Comparison of ENCODE assay signal across 8 mouse cellular contexts in genomic region chr11:52765678-52766254, GRCm38 (mm10). TPM values are rescaled to one million over a fixed set of nuclear protein-coding genes. Genes with fewer than 3 reads are reported as not detected.
DNase-seq lines count a peak whose midpoint lies in the region; ATAC-seq and TF ChIP-seq lines count a peak whose summit lies in the region.

No protein-coding gene starts in this region.

- no peak for TF ChIP-seq EP300 in stomach, postnatal 0 days (optimal IDR thresholded peaks at IDR 0.05)

- 2% methylated on average over 21 of the region's 21 CpGs for WGBS in forebrain, embryonic 13.5 days
- WGBS in hindbrain, embryonic 13.5 days, result 3% methylated on average over 21 of the region's 21 CpGs
- 3% methylated on average over 21 of the region's 21 CpGs for WGBS in midbrain, embryonic 10.5 days
- WGBS in stomach, postnatal 0 days, result under 1% methylated on average over 21 of the region's 21 CpGs

- intact Hi-C loops in left cerebral cortex, adult 2 months (cut with DNase I), result loop anchor here (2.0 to 5.0 kb wide), 4 partner anchors 228 to 492 kb away; no protein-coding TSS in a partner anchor

- H3K27me3 ChIP-seq in forebrain, embryonic 13.5 days, result peaks cover 53% of the 10 kb centered on the region
- H3K27me3 ChIP-seq in hindbrain, embryonic 13.5 days, result peaks cover 59% of the 10 kb centered on the region
- peaks cover 61% of the 10 kb centered on the region for H3K27me3 ChIP-seq in midbrain, embryonic 10.5 days (ENCODE audit: low read depth, poor library complexity, severe bottlenecking)
- peaks cover 13% of the 10 kb centered on the region for H3K27me3 ChIP-seq in stomach, postnatal 0 days (ENCODE audit: control insufficient read depth, insufficient read depth, low read length)

- peak overlapping the region; percentile 65 for H3K4me3 ChIP-seq in forebrain, embryonic 13.5 days
- H3K4me3 ChIP-seq in hindbrain, embryonic 13.5 days, result peak overlapping the region; percentile 70
- peak overlapping the region; percentile 69 for H3K4me3 ChIP-seq in left cerebral cortex, adult 2 months
- peak overlapping the region; percentile 74 for H3K4me3 ChIP-seq in midbrain, embryonic 10.5 days
- H3K4me3 ChIP-seq in stomach, postnatal 0 days (ENCODE audit: low read depth, low read length), result peak overlapping the region; percentile 47

- peak overlapping the region; percentile 73; the same call in 1 of the 2 replicates for H3K9ac ChIP-seq in forebrain, embryonic 13.5 days
- peak overlapping the region; percentile 31; the same call in 1 of the 2 replicates for H3K9ac ChIP-seq in hindbrain, embryonic 13.5 days
- no peak overlapping the region for H3K9ac ChIP-seq in stomach, postnatal 0 days (ENCODE audit: low read length)

- no peaks in the 10 kb centered on the region for H3K9me3 ChIP-seq in forebrain, embryonic 13.5 days (replicated peaks)
- no peaks in the 10 kb centered on the region for H3K9me3 ChIP-seq in hindbrain, embryonic 13.5 days
- H3K9me3 ChIP-seq in midbrain, embryonic 10.5 days (replicated peaks), result no peaks in the 10 kb centered on the region
- H3K9me3 ChIP-seq in stomach, postnatal 0 days (ENCODE audit: control insufficient read depth, low read length), result no peaks in the 10 kb centered on the region

- peak; percentile 65 for TF ChIP-seq CTCF in left cerebral cortex, adult 2 months (IDR thresholded peaks at IDR 0.05)
- TF ChIP-seq CTCF in stomach, postnatal 0 days (IDR thresholded peaks at IDR 0.05; ENCODE audit: low read depth), result peak; percentile 69

- peaks cover 18% of the 10 kb centered on the region for H3K4me1 ChIP-seq in forebrain, embryonic 13.5 days
- peaks cover 23% of the 10 kb centered on the region for H3K4me1 ChIP-seq in hindbrain, embryonic 13.5 days (replicated peaks)
- H3K4me1 ChIP-seq in midbrain, embryonic 10.5 days, result peaks cover 20% of the 10 kb centered on the region
- H3K4me1 ChIP-seq in stomach, postnatal 0 days (replicated peaks; ENCODE audit: control insufficient read depth, insufficient read depth), result 0 out of 2 replicates have a peak, but pooled peaks cover 7% of the 10 kb centered on the region

- H3K36me3 ChIP-seq in forebrain, embryonic 13.5 days (ENCODE audit: poor library complexity, severe bottlenecking), result no peaks in the 10 kb centered on the region
- H3K36me3 ChIP-seq in hindbrain, embryonic 13.5 days, result no peaks in the 10 kb centered on the region
- H3K36me3 ChIP-seq in midbrain, embryonic 10.5 days, result no peaks in the 10 kb centered on the region
- no peaks in the 10 kb centered on the region for H3K36me3 ChIP-seq in stomach, postnatal 0 days (ENCODE audit: control insufficient read depth, insufficient read depth, low read length)

- 0 out of 2 replicates have a peak, but pooled peaks have one; percentile 57 for ATAC-seq in forebrain, embryonic 13.5 days
- peak; percentile 47; the same call in 1 of the 2 replicates for ATAC-seq in hindbrain, embryonic 13.5 days (ENCODE audit: low FRiP score)
- 0 out of 2 replicates have a peak, but pooled peaks have one; percentile 53 for ATAC-seq in stomach, postnatal 0 days (ENCODE audit: low FRiP score, low TSS enrichment)

- H3K27ac ChIP-seq in forebrain, embryonic 13.5 days, result no peak overlapping the region
- no peak overlapping the region for H3K27ac ChIP-seq in hindbrain, embryonic 13.5 days
- H3K27ac ChIP-seq in left cerebral cortex, adult 2 months, result no peak overlapping the region; the same call in 1 of the 2 replicates
- no peak overlapping the region for H3K27ac ChIP-seq in midbrain, embryonic 10.5 days (replicated peaks)
- H3K27ac ChIP-seq in stomach, postnatal 0 days (replicated peaks), result no peak overlapping the region

- DNase-seq in urinary bladder, postnatal 25 days (ENCODE audit: low spot score), result peak; percentile 7
- no peak for DNase-seq in urinary bladder, postnatal 4 days (ENCODE audit: low spot score in 2 of 2)
- peak; percentile 49 to 51 for DNase-seq in left cerebral cortex, adult 2 months (ENCODE audit: extremely low spot score in 1 of 2, low spot score in 2 of 2)
- peak; percentile 56 for DNase-seq in midbrain, embryonic 10.5 days (ENCODE audit: low spot score)
- DNase-seq in stomach, postnatal 0 days (ENCODE audit: low spot score), result peak; percentile 30
- DNase-seq in urinary bladder, adult 2 months (ENCODE audit: low spot score), result no peak

- peak overlapping the region; percentile 100 for H3K4me2 ChIP-seq in forebrain, embryonic 13.5 days
- H3K4me2 ChIP-seq in hindbrain, embryonic 13.5 days, result peak overlapping the region; percentile 99
- H3K4me2 ChIP-seq in stomach, postnatal 0 days (replicated peaks; ENCODE audit: low read depth), result peak overlapping the region; percentile 82

RNA-seq across cellular contexts. Expression of gene Fstl4, which starts 1.3 kb away (rescaled TPM):
- polyA plus RNA-seq in forebrain, embryonic 13.5 days (2015; fragmentation: Nextera tagmentation; extraction: Ambion mirVana), result 2.3 and 3.2 TPM in 2 replicates
- 9.4 and 9.5 TPM in 2 replicates for polyA plus RNA-seq in hindbrain, embryonic 13.5 days (2015; fragmentation: Nextera tagmentation; extraction: Ambion mirVana)
- 10 to 100 TPM; 44.1 to 47.2 TPM for total RNA-seq in left cerebral cortex, adult 2 months (2021)
- polyA plus RNA-seq in midbrain, embryonic 10.5 days (2016; fragmentation: Nextera tagmentation; extraction: Ambion mirVana), result 0.59 and 0.75 TPM in 2 replicates
- 1.1 TPM in 2 replicates for polyA plus RNA-seq in stomach, postnatal 0 days (2015; fragmentation: Nextera tagmentation; extraction: Ambion mirVana)
- polyA plus RNA-seq in urinary bladder, adult 2 months (2012; rRNA removed), result 0.50 and 0.91 TPM in 2 replicates

Comparison
In these comparisons a context has a peak if more than half of its experiments do, and no peak if none do; other contexts are left out.
1. DNase-seq: peak in urinary bladder, postnatal 25 days (single experiment), left cerebral cortex, adult 2 months (2 of 2), midbrain, embryonic 10.5 days (single experiment) and stomach, postnatal 0 days (single experiment); none in urinary bladder, postnatal 4 days (0 of 2) and urinary bladder, adult 2 months (single experiment).
2. Peak in every context shown above with its lines, with median percentiles within 50 percentile points of each other: ATAC-seq, H3K4me2 ChIP-seq and H3K4me3 ChIP-seq.